Mouse (Mus musculus): ENCODE measurements around the gene Theg.

Gene Theg

GRCm38 (mm10) chr10:79554330-79555237 lies 32.5 kb downstream of the Theg start, which contains the start of gene Mier2:
Gene Mier2, minus strand, starts transcription at chr10:79555199.
- peak; percentile 28 for DNase-seq (ENCODE audit: low spot score)

- DNase-seq (ENCODE audit: low spot score): peak; percentile 8
Observed at GRCm38 (mm10) chr10:79553691-79554090, 33.4 kb downstream of the Theg start.

GRCm38 (mm10) chr10:79553176-79553575 lies 34.0 kb downstream of the Theg start:
- peak; percentile 3 for DNase-seq (ENCODE audit: low spot score)

GRCm38 (mm10) chr10:79552531-79552930 lies 34.6 kb downstream of the Theg start:
- peak; percentile 6 for DNase-seq (ENCODE audit: low spot score)

- DNase-seq (ENCODE audit: low spot score): peak; percentile 8
Observed at GRCm38 (mm10) chr10:79550366-79550765, 36.8 kb downstream of the Theg start.

GRCm38 (mm10) chr10:79548971-79549723 lies 38.0 kb downstream of the Theg start:
- peak; percentile 7 for DNase-seq (ENCODE audit: low spot score)

GRCm38 (mm10) chr10:79548546-79548945 lies 38.6 kb downstream of the Theg start:
- peak; percentile 8 for DNase-seq (ENCODE audit: low spot score)

GRCm38 (mm10) chr10:79547148-79547675 lies 39.9 kb downstream of the Theg start:
- DNase-seq (ENCODE audit: low spot score): no peak

GRCm38 (mm10) chr10:79546483-79546882 lies 40.6 kb downstream of the Theg start:
- DNase-seq (ENCODE audit: low spot score): no peak

GRCm38 (mm10) chr10:79545891-79546290 lies 41.2 kb downstream of the Theg start:
- no peak for DNase-seq (ENCODE audit: low spot score)

GRCm38 (mm10) chr10:79544631-79545030 lies 42.5 kb downstream of the Theg start:
- DNase-seq (ENCODE audit: low spot score): no peak

- no peak for DNase-seq (ENCODE audit: low spot score)
Observed at GRCm38 (mm10) chr10:79543884-79544597, 43.1 kb downstream of the Theg start.

GRCm38 (mm10) chr10:79542171-79542570 lies 45.0 kb downstream of the Theg start:
- DNase-seq (ENCODE audit: low spot score): no peak

GRCm38 (mm10) chr10:79541522-79541921 lies 45.6 kb downstream of the Theg start:
- peak; percentile 9 for DNase-seq (ENCODE audit: low spot score)

GRCm38 (mm10) chr10:79540746-79541145 lies 46.4 kb downstream of the Theg start:
- DNase-seq (ENCODE audit: low spot score): peak; percentile 5

- DNase-seq (ENCODE audit: low spot score): peak; percentile 6
Observed at GRCm38 (mm10) chr10:79539701-79540495, 47.2 kb downstream of the Theg start.

GRCm38 (mm10) chr10:79538873-79539272 lies 48.3 kb downstream of the Theg start:
- DNase-seq (ENCODE audit: low spot score): no peak

- no peak for DNase-seq (ENCODE audit: low spot score)
Observed at GRCm38 (mm10) chr10:79538323-79538722, 48.8 kb downstream of the Theg start.

GRCm38 (mm10) chr10:79537781-79538180 lies 49.4 kb downstream of the Theg start:
- DNase-seq (ENCODE audit: low spot score): no peak

- DNase-seq (ENCODE audit: low spot score): peak; percentile 7
Observed at GRCm38 (mm10) chr10:79537271-79537670, 49.9 kb downstream of the Theg start.

- DNase-seq (ENCODE audit: low spot score): no peak
Observed at GRCm38 (mm10) chr10:79536461-79537080, 50.6 kb downstream of the Theg start.
